13 mouse cellular contexts compared by ENCODE assay signal in genomic region chr10:116382826-116383685, GRCm38 (mm10).
DNase-seq lines count a peak whose midpoint lies in the region; ATAC-seq and TF ChIP-seq lines count a peak whose summit lies in the region.
"Had no signal": no experiment of that assay in that cellular context is flagged by ENCODE, and none has a peak within 500 bp of the region (broad histone marks: within the 10 kb centered on the region; RNA-seq: fewer than 3 reads in every experiment).

No protein-coding gene starts in this region.

- H3K4me2 ChIP-seq in hindbrain, embryonic 11.5 days (replicated peaks; ENCODE audit: low read depth, low read length): no peak overlapping the region
- no peak overlapping the region for H3K4me2 ChIP-seq in hindbrain, embryonic 13.5 days
- no peak overlapping the region for H3K4me2 ChIP-seq in forebrain, embryonic 11.5 days (ENCODE audit: low read depth, low read length, severe bottlenecking)
- no peak overlapping the region for H3K4me2 ChIP-seq in neural tube, embryonic 13.5 days
- H3K4me2 ChIP-seq: liver, embryonic 13.5 days had no signal

- intact Hi-C loops in heart, postnatal 14 days (cut with DNase I): no loop called here

- H3K4me1 ChIP-seq in hindbrain, embryonic 11.5 days (replicated peaks; ENCODE audit: control insufficient read depth, insufficient read depth, low read length): no peaks in the 10 kb centered on the region
- peaks cover 12% of the 10 kb centered on the region for H3K4me1 ChIP-seq in hindbrain, embryonic 13.5 days (replicated peaks)
- H3K4me1 ChIP-seq in forebrain, embryonic 11.5 days (replicated peaks; ENCODE audit: control insufficient read depth, insufficient read depth, low read length): no peaks in the 10 kb centered on the region; the same call in 1 of the 2 replicates
- peaks cover 19% of the 10 kb centered on the region for H3K4me1 ChIP-seq in neural tube, embryonic 13.5 days (replicated peaks)
- H3K4me1 ChIP-seq: liver, embryonic 13.5 days had no signal

- H3K9me3 ChIP-seq in hindbrain, embryonic 11.5 days (ENCODE audit: control insufficient read depth, low read length): no peaks in the 10 kb centered on the region
- no peaks in the 10 kb centered on the region for H3K9me3 ChIP-seq in hindbrain, embryonic 13.5 days
- H3K9me3 ChIP-seq in forebrain, embryonic 11.5 days (ENCODE audit: control insufficient read depth, low read length): no peaks in the 10 kb centered on the region
- no peaks in the 10 kb centered on the region for H3K9me3 ChIP-seq in neural tube, embryonic 13.5 days
- H3K9me3 ChIP-seq: liver, embryonic 13.5 days had no signal

- no peak overlapping the region for H3K27ac ChIP-seq in hindbrain, embryonic 11.5 days (ENCODE audit: low read depth, low read length)
- H3K27ac ChIP-seq in hindbrain, embryonic 13.5 days: no peak overlapping the region
- no peak overlapping the region for H3K27ac ChIP-seq in forebrain, embryonic 11.5 days (ENCODE audit: low read depth, low read length)
- H3K27ac ChIP-seq in neural tube, embryonic 13.5 days (replicated peaks): no peak overlapping the region
- no peak overlapping the region for H3K27ac ChIP-seq in layer of hippocampus, adult 2 months
- H3K27ac ChIP-seq: liver, embryonic 13.5 days had no signal

- no peak overlapping the region for H3K4me3 ChIP-seq in hindbrain, embryonic 11.5 days (ENCODE audit: low read depth, low read length)
- H3K4me3 ChIP-seq in hindbrain, embryonic 13.5 days: no peak overlapping the region
- no peak overlapping the region for H3K4me3 ChIP-seq in forebrain, embryonic 11.5 days (ENCODE audit: low read depth, low read length)
- H3K4me3 ChIP-seq in neural tube, embryonic 13.5 days: no peak overlapping the region
- no peak overlapping the region for H3K4me3 ChIP-seq in layer of hippocampus, adult 2 months
- H3K4me3 ChIP-seq: liver, embryonic 13.5 days had no signal

- TF ChIP-seq CTCF in layer of hippocampus, adult 2 months (conservative IDR thresholded peaks at IDR 0.05): no peak

- no peak overlapping the region for H3K9ac ChIP-seq in hindbrain, embryonic 11.5 days (ENCODE audit: low read depth, low read length)
- no peak overlapping the region for H3K9ac ChIP-seq in hindbrain, embryonic 13.5 days
- H3K9ac ChIP-seq in forebrain, embryonic 11.5 days (ENCODE audit: low read length): no peak overlapping the region
- no peak overlapping the region for H3K9ac ChIP-seq in neural tube, embryonic 13.5 days
- H3K9ac ChIP-seq: liver, embryonic 13.5 days had no signal

- ATAC-seq in hindbrain, embryonic 11.5 days (ENCODE audit: low FRiP score): no peak
- ATAC-seq in hindbrain, embryonic 13.5 days (ENCODE audit: low FRiP score): no peak
- peak; percentile 83 for ATAC-seq in forebrain, embryonic 11.5 days (replicated peaks; ENCODE audit: low FRiP score)
- ATAC-seq in neural tube, embryonic 13.5 days (ENCODE audit: low read depth): 0 out of 2 replicates have a peak, but pooled peaks have one; percentile 42

- H3K36me3 ChIP-seq in hindbrain, embryonic 11.5 days (ENCODE audit: control insufficient read depth, insufficient read depth, low read length): no peaks in the 10 kb centered on the region
- H3K36me3 ChIP-seq in hindbrain, embryonic 13.5 days: no peaks in the 10 kb centered on the region
- H3K36me3 ChIP-seq in forebrain, embryonic 11.5 days (ENCODE audit: control insufficient read depth, insufficient read depth, low read length): no peaks in the 10 kb centered on the region
- H3K36me3 ChIP-seq in neural tube, embryonic 13.5 days: no peaks in the 10 kb centered on the region
- H3K36me3 ChIP-seq: liver, embryonic 13.5 days had no signal

- no peaks in the 10 kb centered on the region for H3K27me3 ChIP-seq in hindbrain, embryonic 11.5 days (ENCODE audit: control insufficient read depth, insufficient read depth, low read length)
- 0 out of 2 replicates have a peak, but pooled peaks cover 8% of the 10 kb centered on the region for H3K27me3 ChIP-seq in hindbrain, embryonic 13.5 days
- peaks cover 17% of the 10 kb centered on the region for H3K27me3 ChIP-seq in forebrain, embryonic 11.5 days (ENCODE audit: control insufficient read depth, insufficient read depth, low read length)
- peaks cover 34% of the 10 kb centered on the region for H3K27me3 ChIP-seq in neural tube, embryonic 13.5 days
- H3K27me3 ChIP-seq: liver, embryonic 13.5 days had no signal

- DNase-seq in hindbrain, embryonic 11.5 days (ENCODE audit: low spot score): peak; percentile 37
- DNase-seq in Muller cell, postnatal 12 days (ENCODE audit: inconsistent ontology term): peak; percentile 52
- DNase-seq in forebrain, embryonic 11.5 days (ENCODE audit: low spot score): peak; percentile 59
- no peak for DNase-seq in layer of hippocampus, adult 2 months (ENCODE audit: low spot score in 2 of 2)
- no peak for DNase-seq in heart, postnatal 14 days
- DNase-seq in left cerebral cortex, adult 11 months (ENCODE audit: low spot score): no peak
- DNase-seq: heart, postnatal 36 days; liver, embryonic 13.5 days; lung, postnatal 14 days; midbrain, embryonic 14.5 days; thymus, adult 2 months had no signal

- 42% methylated on average over 13 of the region's 13 CpGs for WGBS in hindbrain, embryonic 11.5 days
- WGBS in hindbrain, embryonic 13.5 days: 38% methylated on average over 13 of the region's 13 CpGs
- 33% methylated on average over 13 of the region's 13 CpGs for WGBS in forebrain, embryonic 11.5 days
- WGBS in neural tube, embryonic 13.5 days: 23% methylated on average over 13 of the region's 13 CpGs

Comparison
In these comparisons a context has a peak if more than half of its experiments do, and no peak if none do; other contexts are left out.
1. ATAC-seq: peak in forebrain, embryonic 11.5 days (single experiment) and neural tube, embryonic 13.5 days (single experiment); none in hindbrain, embryonic 11.5 days (single experiment) and hindbrain, embryonic 13.5 days (single experiment).
2. DNase-seq: peak in hindbrain, embryonic 11.5 days (single experiment), Muller cell, postnatal 12 days (single experiment) and forebrain, embryonic 11.5 days (single experiment); none in layer of hippocampus, adult 2 months (0 of 2), heart, postnatal 14 days (0 of 2) and left cerebral cortex, adult 11 months (single experiment).